Mouse (Mus musculus) E14TG2a.4 (cell line): ENCODE results near the gene Tcf25.

Experiments used
- CTCF ChIP-seq: conservative IDR thresholded peaks from 2 replicates; pipeline ENCODE4 v1.5.1; 2014; ENCODE audit warnings: low read length
- NANOG ChIP-seq: IDR thresholded peaks from 2 replicates; pipeline ENCODE4 v1.6.1; 2014; ENCODE audit warnings: borderline replicate concordance, low read length, mixed read lengths
- POU5F1 ChIP-seq: IDR thresholded peaks from 2 replicates; pipeline ENCODE4 v1.6.1; 2014; ENCODE audit warnings: low read length, borderline replicate concordance

DNA sequence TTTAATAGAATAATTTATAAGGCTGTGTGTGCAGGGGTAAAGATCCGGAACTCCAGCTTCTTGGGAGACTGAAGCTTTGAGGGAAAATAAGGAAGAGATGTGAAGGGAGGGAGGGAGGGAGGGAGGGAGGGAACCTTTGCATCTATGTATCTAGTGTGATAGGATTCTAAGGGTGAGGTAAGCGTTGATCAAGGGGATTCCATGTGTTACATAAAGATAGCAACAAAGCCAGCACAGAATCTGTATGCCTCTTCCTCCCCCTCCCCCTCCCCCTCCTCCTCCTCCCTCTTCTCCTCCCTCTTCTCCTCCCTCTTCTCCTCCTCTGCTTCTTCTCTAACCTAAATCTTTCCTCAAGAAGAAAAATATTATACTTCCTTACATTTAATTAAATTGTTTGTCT lies 26.3 kb upstream of the Tcf25 start:
- TF ChIP-seq CTCF (no peak), NANOG (no peak), POU5F1 (no peak)
